Mouse (Mus musculus) erythroblast, embryonic 14.5 days (primary cell): ENCODE data around the gene Gzmg.

Source experiments
- GATA1 ChIP-seq: IDR thresholded peaks from 2 replicates; pipeline ENCODE4 v1.6.1; 2012; ENCODE audit warnings: low read length, inconsistent platforms, mixed read lengths
- TAL1 ChIP-seq: IDR thresholded peaks from 3 replicates; pipeline ENCODE4 v1.6.1; 2012; ENCODE audit warnings: low read length, inconsistent platforms, mixed read lengths

- TF ChIP-seq GATA1 (no peak), TAL1 (no peak)
Observed at GRCm38 (mm10) chr14:56162109-56162508, 2.7 kb upstream of the Gzmg start.
